Mouse (Mus musculus) liver (tissue): ENCODE data around the gene Chmp6.

ENCODE experiments used
- DNase-seq: peaks from one replicate; pipeline ENCODE4 v3.0.0-alpha.2; 2020; ENCODE audit warnings: mixed read lengths

Chmp6 gene

GRCm38 (mm10) chr11:119965053-119965452, 51.8 kb downstream of the Chmp6 start:
- DNase-seq: no peak

GRCm38 (mm10) chr11:119966294-119966693, 53.1 kb downstream of the Chmp6 start:
- DNase-seq: no peak

GRCm38 (mm10) chr11:119967401-119967800, 54.2 kb downstream of the Chmp6 start:
- DNase-seq: no peak

GRCm38 (mm10) chr11:119967892-119968291, 54.7 kb downstream of the Chmp6 start:
- no peak for DNase-seq
